Comparison of ENCODE assay signal across 8 mouse cellular contexts in genomic region chr13:113269777-113270776, GRCm38 (mm10). TPM values are rescaled to one million over a fixed set of nuclear protein-coding genes. Genes with fewer than 3 reads are reported as not detected.
A peak's percentile ranks its signal among the peaks of the same experiment; 100 is the strongest.
DNase-seq lines count a peak whose midpoint lies in the region; ATAC-seq and TF ChIP-seq lines count a peak whose summit lies in the region.

No protein-coding gene starts in this region.

- no peak overlapping the region for H3K4me2 ChIP-seq in heart, embryonic 11.5 days
- no peak overlapping the region for H3K4me2 ChIP-seq in intestine, postnatal 0 days (replicated peaks; ENCODE audit: low read depth)
- H3K4me2 ChIP-seq in midbrain, embryonic 16.5 days (ENCODE audit: low read length) = no peak overlapping the region

- no peaks in the 10 kb centered on the region for H3K4me1 ChIP-seq in heart, embryonic 11.5 days (ENCODE audit: control insufficient read depth, insufficient read depth, low read length)
- no peaks in the 10 kb centered on the region for H3K4me1 ChIP-seq in intestine, postnatal 0 days (replicated peaks; ENCODE audit: control insufficient read depth, insufficient read depth, low read length)
- 0 out of 2 replicates have a peak, but pooled peaks cover 2% of the 10 kb centered on the region for H3K4me1 ChIP-seq in midbrain, embryonic 16.5 days (ENCODE audit: control insufficient read depth, insufficient read depth, low read length)

- peak; percentile 94 for TF ChIP-seq CTCF in intestine, postnatal 0 days (IDR thresholded peaks at IDR 0.05; ENCODE audit: low read depth)

- no peak overlapping the region for H3K27ac ChIP-seq in heart, embryonic 11.5 days (ENCODE audit: low read depth, low read length)
- no peak overlapping the region for H3K27ac ChIP-seq in intestine, postnatal 0 days (ENCODE audit: low read depth, low read length)
- no peak overlapping the region for H3K27ac ChIP-seq in midbrain, embryonic 16.5 days (ENCODE audit: low read length)

- H3K27me3 ChIP-seq in heart, embryonic 11.5 days (ENCODE audit: control insufficient read depth, insufficient read depth, low read length) = 0 out of 2 replicates have a peak, but pooled peaks cover 2% of the 10 kb centered on the region
- no peaks in the 10 kb centered on the region; the same call in 1 of the 2 replicates for H3K27me3 ChIP-seq in intestine, postnatal 0 days (replicated peaks; ENCODE audit: control insufficient read depth, insufficient read depth, low read length)
- no peaks in the 10 kb centered on the region for H3K27me3 ChIP-seq in midbrain, embryonic 16.5 days (ENCODE audit: control insufficient read depth, insufficient read depth, low read depth, low read length)

- ATAC-seq in heart, embryonic 11.5 days (replicated peaks; ENCODE audit: insufficient number of reproducible peaks, low FRiP score, low TSS enrichment) = no peak
- peak; percentile 54; the same call in 1 of the 2 replicates for ATAC-seq in intestine, postnatal 0 days
- peak; percentile 93 for ATAC-seq in midbrain, embryonic 16.5 days

- peak; percentile 96 for DNase-seq in heart, adult 11 months
- DNase-seq in embryo, embryonic 10.5 days (ENCODE audit: low spot score) = peak; percentile 91
- peak; percentile 56 to 72 for DNase-seq in gastrocnemius, postnatal 36 days
- DNase-seq in left cerebral cortex, postnatal 36 days (ENCODE audit: low spot score in 2 of 2) = peak; percentile 73 to 79
- peak; percentile 34 to 35 for DNase-seq in spleen, postnatal 36 days (ENCODE audit: low spot score in 2 of 2)

- 52% methylated on average over 18 of the region's 18 CpGs for WGBS in heart, embryonic 11.5 days (ENCODE audit: insufficient replicate concordance)
- WGBS in intestine, postnatal 0 days = 58% methylated on average over 18 of the region's 18 CpGs
- WGBS in midbrain, embryonic 16.5 days = 42% methylated on average over 18 of the region's 18 CpGs

- H3K9ac ChIP-seq in heart, embryonic 11.5 days (ENCODE audit: low read depth, low read length) = no peak overlapping the region
- no peak overlapping the region for H3K9ac ChIP-seq in intestine, postnatal 0 days (ENCODE audit: low read depth, low read length)
- H3K9ac ChIP-seq in midbrain, embryonic 16.5 days (ENCODE audit: low read depth, low read length) = no peak overlapping the region

- intact Hi-C loops in gastrocnemius, postnatal 36 days (cut with DNase I) = loop anchor here (5.0 kb wide), 3 partner anchors 52 to 402 kb away; partner anchors contain the start of gene Snx18
- intact Hi-C loops in left cerebral cortex, postnatal 36 days (cut with DNase I) = loop anchor here (5.0 kb wide), 3 partner anchors 223 to 397 kb away; partner anchors contain the start of genes Gpx8 and Snx18

- H3K4me3 ChIP-seq in heart, embryonic 11.5 days (ENCODE audit: low read depth, low read length) = no peak overlapping the region
- no peak overlapping the region for H3K4me3 ChIP-seq in intestine, postnatal 0 days (ENCODE audit: low read depth, low read length)
- H3K4me3 ChIP-seq in midbrain, embryonic 16.5 days (ENCODE audit: low read depth, low read length) = no peak overlapping the region

- no peaks in the 10 kb centered on the region for H3K36me3 ChIP-seq in heart, embryonic 11.5 days (ENCODE audit: control insufficient read depth, insufficient read depth, low read length)
- no peaks in the 10 kb centered on the region for H3K36me3 ChIP-seq in intestine, postnatal 0 days (ENCODE audit: control insufficient read depth, insufficient read depth)
- no peaks in the 10 kb centered on the region for H3K36me3 ChIP-seq in midbrain, embryonic 16.5 days (ENCODE audit: control insufficient read depth, insufficient read depth, low read length)

- no peaks in the 10 kb centered on the region for H3K9me3 ChIP-seq in heart, embryonic 11.5 days (replicated peaks; ENCODE audit: control insufficient read depth, low read length)
- H3K9me3 ChIP-seq in intestine, postnatal 0 days (ENCODE audit: control insufficient read depth) = no peaks in the 10 kb centered on the region
- no peaks in the 10 kb centered on the region for H3K9me3 ChIP-seq in midbrain, embryonic 16.5 days (replicated peaks; ENCODE audit: control insufficient read depth, low read length, poor library complexity, severe bottlenecking)

RNA-seq across cellular contexts. Expression of gene BC067074, which starts 22.9 kb away (rescaled TPM):
- 3.0 and 3.1 TPM in 2 replicates for polyA plus RNA-seq in heart, embryonic 11.5 days (2014; fragmentation: Nextera tagmentation; extraction: Ambion mirVana)
- total RNA-seq in gastrocnemius, postnatal 36 days (2021) = 1 to 10 TPM in 1 of 2 experiments, under 1 TPM in 1; 0.69 to 1.4 TPM
- 0.65 and 0.68 TPM in 2 replicates for polyA plus RNA-seq in intestine, postnatal 0 days (2015; fragmentation: Nextera tagmentation; extraction: Ambion mirVana)
- total RNA-seq in left cerebral cortex, postnatal 36 days (2021) = 1 to 10 TPM in 1 of 2 experiments, under 1 TPM in 1; 0.88 to 1.1 TPM
- polyA plus RNA-seq in midbrain, embryonic 16.5 days (2015; fragmentation: Nextera tagmentation; extraction: Ambion mirVana) = 0.80 and 0.83 TPM in 2 replicates

RNA-seq across cellular contexts. Expression of gene Gzmk, which starts 44.4 kb away (rescaled TPM):
- not detected in 2 replicates for polyA plus RNA-seq in heart, embryonic 11.5 days (2014; fragmentation: Nextera tagmentation; extraction: Ambion mirVana)
- not detected for total RNA-seq in gastrocnemius, postnatal 36 days (2021)
- polyA plus RNA-seq in intestine, postnatal 0 days (2015; fragmentation: Nextera tagmentation; extraction: Ambion mirVana) = not detected in 2 replicates
- total RNA-seq in left cerebral cortex, postnatal 36 days (2021) = under 1 TPM in 1 of 2 experiments, not detected in 1; 0.52 TPM
- 0.14 and 0.26 TPM in 2 replicates for polyA plus RNA-seq in midbrain, embryonic 16.5 days (2015; fragmentation: Nextera tagmentation; extraction: Ambion mirVana)

Comparison
In these comparisons a context has a peak if more than half of its experiments do, and no peak if none do; other contexts are left out.
1. DNase-seq: peak in every context shown above with its lines; median percentile 96 in heart, adult 11 months; 91 in embryo, embryonic 10.5 days; 76 in left cerebral cortex, postnatal 36 days; 64 in gastrocnemius, postnatal 36 days; 34 in spleen, postnatal 36 days.